Mouse (Mus musculus) embryonic facial prominence, embryonic 15.5 days (tissue): ENCODE data around the gene Mslnl. TPM values are rescaled to one million over a fixed set of nuclear protein-coding genes. Genes with fewer than 3 reads are reported as not detected.

Experiments
- ATAC-seq: fragments of 200-750 bp; cut with Nextera tagmentation; 2 replicates; pipeline ENCODE4 v1.8.0; 2017; ENCODE audit warnings: low read depth, moderate TSS enrichment; ENCODE audit not compliant: insufficient number of reproducible peaks, low FRiP score, low TSS enrichment
- H3K27ac ChIP-seq: fragments of 300-500 bp; sonication (generic); replicated peaks from 2 replicates; pipeline ENCODE4 v1.5.1; 2015; ENCODE audit warnings: mild to moderate bottlenecking, inconsistent platforms
- H3K27me3 ChIP-seq: fragments of 300-500 bp; sonication (generic); 2 replicates; pipeline ENCODE4 v1.6.1; 2015; ENCODE audit warnings: inconsistent platforms
- H3K36me3 ChIP-seq: fragments of 300-500 bp; sonication (generic); 2 replicates; pipeline ENCODE4 v1.6.1; 2015; ENCODE audit warnings: mild to moderate bottlenecking, inconsistent platforms
- H3K4me1 ChIP-seq: fragments of 300-500 bp; sonication (generic); 2 replicates; pipeline ENCODE4 v1.6.1; 2015; ENCODE audit warnings: inconsistent platforms
- H3K4me2 ChIP-seq: fragments of 300-500 bp; sonication (generic); replicated peaks from 2 replicates; pipeline ENCODE4 v1.6.1; 2015; ENCODE audit warnings: mild to moderate bottlenecking, inconsistent platforms
- H3K4me3 ChIP-seq: fragments of 300-500 bp; sonication (generic); replicated peaks from 2 replicates; pipeline ENCODE4 v1.5.1; 2015; ENCODE audit warnings: mild to moderate bottlenecking, inconsistent platforms
- H3K9ac ChIP-seq: fragments of 300-500 bp; sonication (generic); 2 replicates; pipeline ENCODE4 v1.6.1; 2015; ENCODE audit warnings: inconsistent platforms
- H3K9me3 ChIP-seq: fragments of 300-500 bp; sonication (generic); replicated peaks from 2 replicates; pipeline ENCODE4 v1.6.1; 2016; ENCODE audit warnings: inconsistent platforms
- WGBS: fragments of 180-500 bp; shearing (Covaris S2); methylation state at CpG from one replicate; pipeline ENCODE4 v1.1.7; 2015; 5-methylcytosine and 5-hydroxymethylcytosine counted together
- polyA plus RNA-seq: library from polyadenylated mRNA; unstranded; fragments of >200 nt; fragmentation: Nextera tagmentation; extraction: Ambion mirVana; gene quantifications from 2 replicates; pipeline ENCODE4 v1.2.1, GENCODE M21; 2015

The Mslnl gene
- polyA plus RNA-seq, 1 experiment from 2014 or later, result 3.9 TPM

GRCm38 (mm10) chr17:25762591-25762990, 26.7 kb downstream of the Mslnl start:
- Histone ChIP-seq H3K9me3 (no peaks in the 10 kb centered on the region), H3K36me3 (no peaks in the 10 kb centered on the region), H3K9ac (no peak overlapping the region), H3K4me2 (no peak overlapping the region), H3K4me3 (no peak overlapping the region), H3K27me3 (peaks cover 4% of the 10 kb centered on the region; the same call in 1 of the 2 replicates), H3K4me1 (no peaks in the 10 kb centered on the region), H3K27ac (no peak overlapping the region)
- ATAC-seq, result no peak
- WGBS, result 40% methylated on average over 3 of the region's 3 CpGs

- no peak overlapping the region for H3K4me2 ChIP-seq
- H3K4me1 ChIP-seq, result no peaks in the 10 kb centered on the region
- no peaks in the 10 kb centered on the region for H3K36me3 ChIP-seq
- 33% methylated on average over 5 of the region's 5 CpGs for WGBS
- H3K27ac ChIP-seq, result no peak overlapping the region
- H3K9me3 ChIP-seq, result no peaks in the 10 kb centered on the region
- H3K9ac ChIP-seq, result no peak overlapping the region
- peak; percentile 76 for ATAC-seq
- H3K27me3 ChIP-seq, result peaks cover 8% of the 10 kb centered on the region; the same call in 1 of the 2 replicates
- no peak overlapping the region for H3K4me3 ChIP-seq
Measured at GRCm38 (mm10) chr17:25765886-25766285, 30.0 kb downstream of the Mslnl start.

GRCm38 (mm10) chr17:25769331-25769730, 33.5 kb downstream of the Mslnl start:
- Histone ChIP-seq H3K4me3 (no peak overlapping the region), H3K9me3 (no peaks in the 10 kb centered on the region), H3K36me3 (no peaks in the 10 kb centered on the region), H3K4me1 (peaks cover 3% of the 10 kb centered on the region), H3K4me2 (no peak overlapping the region), H3K27ac (no peak overlapping the region), H3K9ac (no peak overlapping the region), H3K27me3 (peaks cover 8% of the 10 kb centered on the region; the same call in 1 of the 2 replicates)
- WGBS, result 27% methylated on average over 9 of the region's 9 CpGs
- no peak for ATAC-seq

GRCm38 (mm10) chr17:25773549-25774120, 37.8 kb downstream of the Mslnl start, which contains the start of gene Narfl:
TSS of gene Narfl (plus strand) at chr17:25773776.
- Histone ChIP-seq H3K36me3 (peaks cover 16% of the 10 kb centered on the region), H3K27me3 (no peaks in the 10 kb centered on the region), H3K9me3 (no peaks in the 10 kb centered on the region), H3K27ac (no peak within 1 kb of the TSS), H3K4me2 (peak within 1 kb of the TSS; percentile 72), H3K9ac (peak within 1 kb of the TSS; percentile 69), H3K4me3 (peak within 1 kb of the TSS; percentile 69), H3K4me1 (peaks cover 7% of the 10 kb centered on the region)
- under 1% methylated on average over 37 of the region's 37 CpGs for WGBS
- peak; percentile 79 for ATAC-seq

- Histone ChIP-seq H3K9ac (no peak overlapping the region), H3K36me3 (peaks cover 30% of the 10 kb centered on the region), H3K27me3 (no peaks in the 10 kb centered on the region), H3K4me1 (peaks cover 7% of the 10 kb centered on the region), H3K4me2 (no peak overlapping the region), H3K9me3 (no peaks in the 10 kb centered on the region), H3K4me3 (no peak overlapping the region), H3K27ac (no peak overlapping the region)
- no peak for ATAC-seq
- 78% methylated on average over 10 of the region's 10 CpGs for WGBS
Measured at GRCm38 (mm10) chr17:25775318-25776062, 39.6 kb downstream of the Mslnl start.

- Histone ChIP-seq H3K9me3 (no peaks in the 10 kb centered on the region), H3K4me2 (no peak overlapping the region), H3K9ac (no peak overlapping the region), H3K4me3 (no peak overlapping the region), H3K4me1 (peaks cover 10% of the 10 kb centered on the region), H3K27ac (no peak overlapping the region), H3K36me3 (peaks cover 53% of the 10 kb centered on the region), H3K27me3 (no peaks in the 10 kb centered on the region)
- 93% methylated on average over 5 of the region's 5 CpGs for WGBS
- no peak for ATAC-seq
Measured at GRCm38 (mm10) chr17:25777948-25778347, 42.1 kb downstream of the Mslnl start.

- ATAC-seq, result no peak
- Histone ChIP-seq H3K4me3 (no peak overlapping the region), H3K9ac (no peak overlapping the region), H3K4me2 (no peak overlapping the region), H3K27me3 (no peaks in the 10 kb centered on the region), H3K27ac (no peak overlapping the region), H3K36me3 (peaks cover 63% of the 10 kb centered on the region), H3K9me3 (no peaks in the 10 kb centered on the region), H3K4me1 (peaks cover 28% of the 10 kb centered on the region)
- 78% methylated on average over 6 of the region's 6 CpGs for WGBS
Measured at GRCm38 (mm10) chr17:25781339-25781738, 45.5 kb downstream of the Mslnl start.

- peaks cover 56% of the 10 kb centered on the region for H3K36me3 ChIP-seq
- H3K4me1 ChIP-seq, result peaks cover 28% of the 10 kb centered on the region
Measured at GRCm38 (mm10) chr17:25783086-25783485, 47.2 kb downstream of the Mslnl start.

GRCm38 (mm10) chr17:25783861-25784574, 48.2 kb downstream of the Mslnl start:
- H3K4me1 ChIP-seq, result peaks cover 28% of the 10 kb centered on the region
- no peaks in the 10 kb centered on the region for H3K27me3 ChIP-seq
- peaks cover 53% of the 10 kb centered on the region for H3K36me3 ChIP-seq
- peak overlapping the region; percentile 70; the same call in 1 of the 2 replicates for H3K9ac ChIP-seq
- 70% methylated on average over 15 of the region's 15 CpGs for WGBS
- ATAC-seq, result no peak
- no peak overlapping the region for H3K27ac ChIP-seq
- peak overlapping the region; percentile 78 for H3K4me3 ChIP-seq
- peak overlapping the region; percentile 69 for H3K4me2 ChIP-seq
- no peaks in the 10 kb centered on the region for H3K9me3 ChIP-seq

More at GRCm38 (mm10) chr17:25783086-25783485, 47.2 kb downstream of the Mslnl start:
- H3K4me2 ChIP-seq, result no peak overlapping the region
- H3K27ac ChIP-seq, result no peak overlapping the region
- no peak overlapping the region for H3K4me3 ChIP-seq
- no peaks in the 10 kb centered on the region for H3K27me3 ChIP-seq
- no peaks in the 10 kb centered on the region for H3K9me3 ChIP-seq
- ATAC-seq, result no peak
- WGBS, result 83% methylated on average over 7 of the region's 7 CpGs
- no peak overlapping the region for H3K9ac ChIP-seq

- H3K4me1 ChIP-seq, result peaks cover 28% of the 10 kb centered on the region
- under 1% methylated on average over 23 of the region's 23 CpGs for WGBS
- H3K4me2 ChIP-seq, result peak within 1 kb of the TSS; percentile 69
- ATAC-seq, result peak; percentile 82
- peak within 1 kb of the TSS; percentile 78 for H3K4me3 ChIP-seq
- H3K9me3 ChIP-seq, result no peaks in the 10 kb centered on the region
- H3K9ac ChIP-seq, result peak within 1 kb of the TSS; percentile 70
- H3K27ac ChIP-seq, result peak within 1 kb of the TSS; percentile 90
- H3K27me3 ChIP-seq, result no peaks in the 10 kb centered on the region
- peaks cover 50% of the 10 kb centered on the region for H3K36me3 ChIP-seq
Measured at GRCm38 (mm10) chr17:25785281-25785745, 49.5 kb downstream of the Mslnl start, which contains the start of gene Haghl. TSS of gene Haghl (minus strand) at chr17:25785673.

- peak within 1 kb of the TSS; percentile 78 for H3K4me3 ChIP-seq
- no peaks in the 10 kb centered on the region for H3K9me3 ChIP-seq
- peak within 1 kb of the TSS; percentile 90 for H3K27ac ChIP-seq
- peaks cover 37% of the 10 kb centered on the region for H3K4me1 ChIP-seq
- peak within 1 kb of the TSS; percentile 69 for H3K4me2 ChIP-seq
- H3K36me3 ChIP-seq, result peaks cover 43% of the 10 kb centered on the region
- H3K27me3 ChIP-seq, result no peaks in the 10 kb centered on the region
- WGBS, result 80% methylated on average over 3 of the region's 3 CpGs
- no peak for ATAC-seq
- H3K9ac ChIP-seq, result peak within 1 kb of the TSS; percentile 70
Measured at GRCm38 (mm10) chr17:25786280-25786679, 50.4 kb downstream of the Mslnl start, which contains the start of gene Ccdc78. TSS of gene Ccdc78 (plus strand) at chr17:25786580.
